Mouse (Mus musculus): ENCODE results near the gene Tex14. TPM values are rescaled to one million over a fixed set of nuclear protein-coding genes. Genes with fewer than 3 reads are reported as not detected.

Gene Tex14
- total and polyA plus RNA-seq, 3 experiments, result 0.42 TPM; not detected in 1

GRCm38 (mm10) chr11:87357317-87358300, 47.3 kb upstream of the Tex14 start:
- Histone ChIP-seq H3K27me3 (ENCODE audit: control insufficient read depth in 1 of 2, insufficient read depth in 2 of 2, low read length in 2 of 2) (no peaks in the 10 kb centered on the region), H3K4me3 (ENCODE audit: control insufficient read depth in 1 of 2, insufficient read depth in 1 of 2, low read depth in 2 of 2, low read length in 2 of 2) (peak overlapping the region; percentile 82 to 97), H3K9me3 (replicated peaks; ENCODE audit: insufficient read depth, low read length) (no peaks in the 10 kb centered on the region), H3K36me3 (ENCODE audit: control insufficient read depth in 1 of 2, insufficient read depth in 2 of 2, low read length in 2 of 2) (peaks cover 0 to 13% of the 10 kb centered on the region in 2 experiments; a peak in 2 of 4 replicates), H3K9ac (ENCODE audit: control insufficient read depth, low read depth, low read length, poor library complexity, severe bottlenecking) (peak overlapping the region; percentile 80), H3K4me1 (ENCODE audit: control insufficient read depth in 1 of 2, insufficient read depth in 2 of 2, low read length in 2 of 2) (peaks cover 2% of the 10 kb centered on the region in 2 experiments; a peak in 2 of 4 replicates), H3K27ac (ENCODE audit: control insufficient read depth, low read depth, low read length) (peak overlapping the region; percentile 1), H3K79me2 (ENCODE audit: control insufficient read depth, insufficient read depth, low read length, poor library complexity) (peaks cover 5% of the 10 kb centered on the region; the same call in 1 of the 2 replicates)
- peak; percentile 67 for DNase-seq (ENCODE audit: low read depth, low spot score)
- TF ChIP-seq USF2 (IDR thresholded peaks at IDR 0.05; ENCODE audit: borderline replicate concordance in 1 of 2, insufficient read depth in 1 of 2, low read depth in 1 of 2, low read length in 2 of 2) (no peak), POLR2AphosphoS5 (IDR thresholded peaks at IDR 0.05; ENCODE audit: borderline replicate concordance, low read depth, low read length) (no peak), EP300 (IDR thresholded peaks at IDR 0.05; ENCODE audit: low read depth in 1 of 2, low read length in 2 of 2) (peak in 1 of 2 experiments; percentile 46; a peak in 2 of 4 replicates), ELF1 (IDR thresholded peaks at IDR 0.05; ENCODE audit: low read depth, low read length) (peak; percentile 64), UBTF (IDR thresholded peaks at IDR 0.05; ENCODE audit: borderline replicate concordance, insufficient read depth, low read depth, low read length) (no peak), ETS1 (IDR thresholded peaks at IDR 0.05; ENCODE audit: low read depth, low read length) (0 out of 2 replicates have a peak, but pooled peaks have one; percentile 17), MXI1 (IDR thresholded peaks at IDR 0.05; ENCODE audit: low read depth, low read length) (no peak), RAD21 (IDR thresholded peaks at IDR 0.05; ENCODE audit: low read depth, low read length) (no peak), KAT2A (conservative IDR thresholded peaks at IDR 0.05; ENCODE audit: low read depth, low read length) (no peak), MAX (IDR thresholded peaks at IDR 0.05; ENCODE audit: low read length) (no peak), ZMIZ1 (IDR thresholded peaks at IDR 0.05; ENCODE audit: low read depth, low read length) (no peak)

- Histone ChIP-seq H3K27ac (ENCODE audit: control insufficient read depth, low read depth, low read length) (peak within 1 kb of the TSS; percentile 12), H3K79me2 (ENCODE audit: control insufficient read depth, insufficient read depth, low read length, poor library complexity) (peaks cover 5% of the 10 kb centered on the region; the same call in 1 of the 2 replicates), H3K4me3 (ENCODE audit: control insufficient read depth in 1 of 2, insufficient read depth in 1 of 2, low read depth in 2 of 2, low read length in 2 of 2) (peak within 1 kb of the TSS; percentile 82 to 97), H3K9ac (ENCODE audit: control insufficient read depth, low read depth, low read length, poor library complexity, severe bottlenecking) (peak within 1 kb of the TSS; percentile 80), H3K27me3 (ENCODE audit: control insufficient read depth in 1 of 2, insufficient read depth in 2 of 2, low read length in 2 of 2) (no peaks in the 10 kb centered on the region), H3K9me3 (replicated peaks; ENCODE audit: insufficient read depth, low read length) (no peaks in the 10 kb centered on the region), H3K4me1 (ENCODE audit: control insufficient read depth in 1 of 2, insufficient read depth in 2 of 2, low read length in 2 of 2) (peaks cover 2% of the 10 kb centered on the region in 2 experiments; a peak in 2 of 4 replicates), H3K36me3 (ENCODE audit: control insufficient read depth in 1 of 2, insufficient read depth in 2 of 2, low read length in 2 of 2) (peaks cover 0 to 13% of the 10 kb centered on the region in 2 experiments; a peak in 2 of 4 replicates)
- peak; percentile 91 for DNase-seq (ENCODE audit: low read depth, low spot score)
- TF ChIP-seq BHLHE40 (IDR thresholded peaks at IDR 0.05; ENCODE audit: borderline replicate concordance, low read depth, low read length) (no peak), GATA1 (IDR thresholded peaks at IDR 0.05; ENCODE audit: low read depth, low read length) (no peak), UBTF (IDR thresholded peaks at IDR 0.05; ENCODE audit: borderline replicate concordance, insufficient read depth, low read depth, low read length) (peak; percentile 91; the same call in 1 of the 2 replicates), USF2 (IDR thresholded peaks at IDR 0.05; ENCODE audit: borderline replicate concordance in 1 of 2, insufficient read depth in 1 of 2, low read depth in 1 of 2, low read length in 2 of 2) (no peak), MYC (IDR thresholded peaks at IDR 0.05; ENCODE audit: low read depth, low read length) (no peak), TCF12 (IDR thresholded peaks at IDR 0.05; ENCODE audit: low read depth, low read length) (no peak), GABPA (IDR thresholded peaks at IDR 0.05; ENCODE audit: low read depth, low read length) (no peak), CTCF (IDR thresholded peaks at IDR 0.05 in 2 of 3, conservative IDR thresholded peaks at IDR 0.05 in 1 of 3; ENCODE audit: control insufficient read depth in 1 of 3, insufficient read depth in 1 of 3, low read depth in 2 of 3, low read length in 3 of 3, poor library complexity in 1 of 3, severe bottlenecking in 1 of 3) (no peak), E2F4 (IDR thresholded peaks at IDR 0.05; ENCODE audit: borderline replicate concordance, low read depth, low read length) (0 out of 2 replicates have a peak, but pooled peaks have one; percentile 37), NRF1 (IDR thresholded peaks at IDR 0.05; ENCODE audit: insufficient read depth, low read depth, low read length, poor library complexity, severe bottlenecking) (peak; percentile 56; the same call in 1 of the 2 replicates), MYB (IDR thresholded peaks at IDR 0.05; ENCODE audit: low read depth, low read length) (no peak), HCFC1 (IDR thresholded peaks at IDR 0.05; ENCODE audit: low read depth, low read length) (0 out of 2 replicates have a peak, but pooled peaks have one; percentile 48), MAZ (IDR thresholded peaks at IDR 0.05; ENCODE audit: low read depth, low read length) (peak; percentile 79), ZC3H11A (IDR thresholded peaks at IDR 0.05; ENCODE audit: low read depth, low read length) (no peak), ELF1 (IDR thresholded peaks at IDR 0.05; ENCODE audit: low read depth, low read length) (peak; percentile 20; the same call in 1 of the 2 replicates), CHD1 (IDR thresholded peaks at IDR 0.05; ENCODE audit: low read depth, low read length) (no peak)
Measured at GRCm38 (mm10) chr11:87358331-87359261, 46.3 kb upstream of the Tex14 start, which contains the start of gene Ppm1e. Gene Ppm1e (minus strand): TSS chr11:87359023.
